8 mouse cellular contexts compared by ENCODE assay signal in genomic region chr13:47335996-47336684, GRCm38 (mm10).
DNase-seq lines count a peak whose midpoint lies in the region; ATAC-seq lines count a peak whose summit lies in the region.

No protein-coding gene starts in this region.

- no peaks in the 10 kb centered on the region for H3K9me3 ChIP-seq in liver, embryonic 12.5 days (replicated peaks)
- no peaks in the 10 kb centered on the region for H3K9me3 ChIP-seq in stomach, embryonic 16.5 days (replicated peaks; ENCODE audit: control insufficient read depth, low read length)

- no peaks in the 10 kb centered on the region for H3K27me3 ChIP-seq in liver, embryonic 12.5 days (replicated peaks)
- H3K27me3 ChIP-seq in stomach, embryonic 16.5 days (ENCODE audit: control insufficient read depth, insufficient read depth, low read length) = no peaks in the 10 kb centered on the region

- H3K9ac ChIP-seq in liver, embryonic 12.5 days = no peak overlapping the region
- H3K9ac ChIP-seq in stomach, embryonic 16.5 days (ENCODE audit: low read length) = no peak overlapping the region

- no peaks in the 10 kb centered on the region for H3K36me3 ChIP-seq in liver, embryonic 12.5 days
- no peaks in the 10 kb centered on the region for H3K36me3 ChIP-seq in stomach, embryonic 16.5 days (ENCODE audit: control insufficient read depth, insufficient read depth, low read length)

- ATAC-seq in liver, embryonic 12.5 days = no peak
- ATAC-seq in stomach, embryonic 16.5 days (ENCODE audit: insufficient read depth, low FRiP score) = peak; percentile 82; the same call in 1 of the 2 replicates

- no peak overlapping the region for H3K4me2 ChIP-seq in liver, embryonic 12.5 days
- peak overlapping the region; percentile 20; the same call in 1 of the 2 replicates for H3K4me2 ChIP-seq in stomach, embryonic 16.5 days (ENCODE audit: low read depth, low read length)

- H3K4me3 ChIP-seq in liver, embryonic 12.5 days = no peak overlapping the region
- H3K4me3 ChIP-seq in stomach, embryonic 16.5 days (replicated peaks; ENCODE audit: low read length) = no peak overlapping the region

- DNase-seq in liver = peak; percentile 9
- DNase-seq in adrenal gland, postnatal 25 days = peak; percentile 16
- DNase-seq in gastrocnemius, postnatal 25 days = peak; percentile 57
- peak; percentile 46 to 66 for DNase-seq in left cerebral cortex, adult 9 months (ENCODE audit: low spot score in 2 of 2)
- DNase-seq in spleen, adult 18-20 months = no peak
- DNase-seq in thymus, postnatal 0 days (ENCODE audit: low spot score) = no peak

- WGBS in liver, embryonic 12.5 days (ENCODE audit: insufficient replicate concordance) = 46% methylated on average over 16 of the region's 16 CpGs
- 44% methylated on average over 16 of the region's 16 CpGs for WGBS in stomach, embryonic 16.5 days

- no peaks in the 10 kb centered on the region for H3K4me1 ChIP-seq in liver, embryonic 12.5 days
- peaks cover 9% of the 10 kb centered on the region; the same call in 1 of the 2 replicates for H3K4me1 ChIP-seq in stomach, embryonic 16.5 days (ENCODE audit: control insufficient read depth, insufficient read depth, low read length)

- no peak overlapping the region for H3K27ac ChIP-seq in liver, embryonic 12.5 days
- H3K27ac ChIP-seq in stomach, embryonic 16.5 days (ENCODE audit: low read length) = peak overlapping the region; percentile 56

Comparison
In these comparisons a context has a peak if more than half of its experiments do, and no peak if none do; other contexts are left out.
1. DNase-seq: peak in liver (single experiment), adrenal gland, postnatal 25 days (single experiment), gastrocnemius, postnatal 25 days (single experiment) and left cerebral cortex, adult 9 months (2 of 2); none in spleen, adult 18-20 months (0 of 2) and thymus, postnatal 0 days (single experiment).